Mouse (Mus musculus) cerebellum, adult 2 months (tissue): ENCODE measurements around the gene Akr1b8.

ENCODE experiments used
- CTCF ChIP-seq: fragments of 200-500 bp; IDR thresholded peaks from 2 replicates; pipeline ENCODE4 v1.5.1; 2011; ENCODE audit warnings: low read depth, mild to moderate bottlenecking, control low read depth, low read length, moderate library complexity, borderline replicate concordance; ENCODE audit not compliant: insufficient read depth
- POLR2A ChIP-seq: fragments of 200-500 bp; IDR thresholded peaks from 2 replicates; pipeline ENCODE4 v1.6.1; 2011; ENCODE audit warnings: low read length, control low read depth, borderline replicate concordance; ENCODE audit not compliant: insufficient read depth

DNA sequence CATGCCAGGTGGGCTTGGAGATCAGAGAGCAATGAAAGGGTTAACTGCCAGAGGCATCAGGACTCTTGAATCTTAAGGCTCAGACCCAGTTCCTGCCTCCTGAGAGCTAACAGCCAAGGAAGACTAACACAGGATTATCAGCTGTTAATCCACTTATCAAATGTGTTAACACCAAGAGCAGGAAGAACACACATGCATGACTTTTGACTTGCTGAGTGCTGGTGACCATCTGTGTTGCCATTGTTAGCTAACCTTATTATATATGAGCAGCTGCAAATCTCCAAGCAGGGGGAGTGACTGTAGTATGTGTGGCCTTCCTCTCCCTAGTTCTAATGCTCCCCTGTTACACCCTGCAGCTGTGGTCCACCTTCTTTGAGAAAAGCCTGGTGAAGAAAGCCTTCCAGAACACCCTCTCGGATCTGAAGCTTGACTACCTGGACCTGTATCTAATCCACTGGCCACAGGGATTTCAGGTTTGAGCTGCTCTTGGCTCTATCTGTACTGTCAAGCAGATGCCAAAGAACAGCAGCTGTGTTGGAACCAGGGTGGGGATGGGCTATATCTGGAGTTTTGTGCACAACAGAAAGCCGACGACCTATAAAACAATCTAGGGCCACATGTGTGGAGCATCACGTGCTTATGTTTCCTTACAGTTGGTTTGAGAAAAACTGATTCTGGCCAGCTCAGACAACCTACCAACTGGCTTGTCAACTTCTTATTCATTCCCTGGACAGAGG lies 34.7 kb downstream of the Akr1b8 start:
- TF ChIP-seq CTCF, result no peak
- no peak for TF ChIP-seq POLR2A
